In genomic region chr7:101261941-101262546, GRCm38 (mm10) we compare ENCODE assay signal across 20 mouse cellular contexts. TPM values are rescaled to one million over a fixed set of nuclear protein-coding genes. Genes with fewer than 3 reads are reported as not detected.
DNase-seq lines count a peak whose midpoint lies in the region; ATAC-seq and TF ChIP-seq lines count a peak whose summit lies in the region.
"Had no signal": no experiment of that assay in that cellular context is flagged by ENCODE, and none has a peak within 500 bp of the region (broad histone marks: within the 10 kb centered on the region; RNA-seq: fewer than 3 reads in every experiment).

No protein-coding gene starts in this region.

- H3K4me3 ChIP-seq in stomach, embryonic 16.5 days (replicated peaks; ENCODE audit: low read length), result no peak overlapping the region
- no peak overlapping the region for H3K4me3 ChIP-seq in stomach, postnatal 0 days (ENCODE audit: low read depth, low read length)
- H3K4me3 ChIP-seq in intestine, embryonic 15.5 days (replicated peaks), result no peak overlapping the region
- H3K4me3 ChIP-seq in forebrain, embryonic 11.5 days (ENCODE audit: low read depth, low read length), result no peak overlapping the region
- H3K4me3 ChIP-seq: embryonic facial prominence, embryonic 15.5 days; forebrain, embryonic 13.5 days; heart, embryonic 12.5 days; hindbrain, embryonic 10.5 days had no signal

- H3K9ac ChIP-seq in stomach, embryonic 16.5 days (ENCODE audit: low read length), result no peak overlapping the region
- H3K9ac ChIP-seq in stomach, postnatal 0 days (ENCODE audit: low read length), result no peak overlapping the region
- H3K9ac ChIP-seq in intestine, embryonic 15.5 days, result no peak overlapping the region
- H3K9ac ChIP-seq in forebrain, embryonic 11.5 days (ENCODE audit: low read length), result no peak overlapping the region
- H3K9ac ChIP-seq: embryonic facial prominence, embryonic 15.5 days; forebrain, embryonic 13.5 days; forebrain, postnatal 0 days; heart, embryonic 12.5 days; hindbrain, embryonic 14.5 days had no signal

- H3K36me3 ChIP-seq in stomach, embryonic 16.5 days (ENCODE audit: control insufficient read depth, insufficient read depth, low read length), result peaks cover 5% of the 10 kb centered on the region
- H3K36me3 ChIP-seq in stomach, postnatal 0 days (ENCODE audit: control insufficient read depth, insufficient read depth, low read length), result no peaks in the 10 kb centered on the region
- H3K36me3 ChIP-seq in intestine, embryonic 15.5 days, result peaks cover 15% of the 10 kb centered on the region
- H3K36me3 ChIP-seq in forebrain, embryonic 11.5 days (ENCODE audit: control insufficient read depth, insufficient read depth, low read length), result no peaks in the 10 kb centered on the region; the same call in 1 of the 2 replicates

- TF ChIP-seq EP300 in stomach, postnatal 0 days (optimal IDR thresholded peaks at IDR 0.05), result no peak

- TF ChIP-seq CTCF in stomach, postnatal 0 days (IDR thresholded peaks at IDR 0.05; ENCODE audit: low read depth), result no peak

- WGBS in stomach, embryonic 16.5 days, result 75% methylated on average over 4 of the region's 4 CpGs
- WGBS in stomach, postnatal 0 days, result 75% methylated on average over 4 of the region's 4 CpGs
- WGBS in intestine, embryonic 15.5 days, result 77% methylated on average over 4 of the region's 4 CpGs
- WGBS in forebrain, embryonic 11.5 days, result 85% methylated on average over 4 of the region's 4 CpGs

- no peak overlapping the region for H3K27ac ChIP-seq in stomach, embryonic 16.5 days (ENCODE audit: low read length)
- no peak overlapping the region for H3K27ac ChIP-seq in stomach, postnatal 0 days (replicated peaks)
- H3K27ac ChIP-seq in intestine, embryonic 15.5 days, result no peak overlapping the region
- no peak overlapping the region for H3K27ac ChIP-seq in forebrain, embryonic 11.5 days (ENCODE audit: low read depth, low read length)
- H3K27ac ChIP-seq: embryonic facial prominence, embryonic 15.5 days; forebrain, embryonic 13.5 days; hindbrain, embryonic 10.5 days; hindbrain, embryonic 14.5 days had no signal

- no peaks in the 10 kb centered on the region for H3K4me1 ChIP-seq in stomach, embryonic 16.5 days (ENCODE audit: control insufficient read depth, insufficient read depth, low read length)
- no peaks in the 10 kb centered on the region for H3K4me1 ChIP-seq in stomach, postnatal 0 days (replicated peaks; ENCODE audit: control insufficient read depth, insufficient read depth)
- H3K4me1 ChIP-seq in intestine, embryonic 15.5 days (replicated peaks), result no peaks in the 10 kb centered on the region
- H3K4me1 ChIP-seq in forebrain, embryonic 11.5 days (replicated peaks; ENCODE audit: control insufficient read depth, insufficient read depth, low read length), result no peaks in the 10 kb centered on the region
- H3K4me1 ChIP-seq: embryonic facial prominence, embryonic 15.5 days; forebrain, embryonic 13.5 days; hindbrain, embryonic 10.5 days had no signal

- H3K27me3 ChIP-seq in stomach, embryonic 16.5 days (ENCODE audit: control insufficient read depth, insufficient read depth, low read length), result no peaks in the 10 kb centered on the region
- no peaks in the 10 kb centered on the region for H3K27me3 ChIP-seq in stomach, postnatal 0 days (ENCODE audit: control insufficient read depth, insufficient read depth, low read length)
- H3K27me3 ChIP-seq in intestine, embryonic 15.5 days (replicated peaks), result no peaks in the 10 kb centered on the region
- no peaks in the 10 kb centered on the region for H3K27me3 ChIP-seq in forebrain, embryonic 11.5 days (ENCODE audit: control insufficient read depth, insufficient read depth, low read length)
- H3K27me3 ChIP-seq: CH12.LX; embryonic facial prominence, embryonic 15.5 days; forebrain, embryonic 13.5 days; heart, embryonic 12.5 days had no signal

- ATAC-seq in stomach, embryonic 16.5 days (ENCODE audit: insufficient read depth, low FRiP score), result peak; percentile 29; the same call in 1 of the 2 replicates
- ATAC-seq in stomach, postnatal 0 days (ENCODE audit: low FRiP score, low TSS enrichment), result no peak
- no peak for ATAC-seq in intestine, embryonic 15.5 days
- no peak for ATAC-seq in forebrain, embryonic 11.5 days (replicated peaks; ENCODE audit: low FRiP score)
- ATAC-seq: forebrain, embryonic 13.5 days; forebrain, postnatal 0 days; intestine, embryonic 16.5 days had no signal

- DNase-seq in stomach, postnatal 0 days (ENCODE audit: low spot score), result no peak
- DNase-seq in NIH3T3 (ENCODE audit: low read depth), result peak; percentile 77
- DNase-seq in brain, adult 2 months (ENCODE audit: low read depth, low spot score), result peak; percentile 42
- DNase-seq in lung, postnatal 36 days, result no peak
- DNase-seq in forebrain, embryonic 11.5 days (ENCODE audit: low spot score), result no peak
- DNase-seq: adrenal gland, postnatal 14 days; cerebellum, postnatal 14 days; embryo, embryonic 11 days; forebrain, postnatal 0 days; gastrocnemius, postnatal 14 days had no signal

- no peaks in the 10 kb centered on the region for H3K9me3 ChIP-seq in stomach, embryonic 16.5 days (replicated peaks; ENCODE audit: control insufficient read depth, low read length)
- H3K9me3 ChIP-seq in stomach, postnatal 0 days (ENCODE audit: control insufficient read depth, low read length), result no peaks in the 10 kb centered on the region
- H3K9me3 ChIP-seq in intestine, embryonic 15.5 days, result no peaks in the 10 kb centered on the region
- no peaks in the 10 kb centered on the region for H3K9me3 ChIP-seq in forebrain, embryonic 11.5 days (ENCODE audit: control insufficient read depth, low read length)
- H3K9me3 ChIP-seq: embryonic facial prominence, embryonic 15.5 days; forebrain, embryonic 13.5 days; G1E; heart, embryonic 12.5 days; hindbrain, embryonic 10.5 days had no signal

- H3K4me2 ChIP-seq in stomach, embryonic 16.5 days (ENCODE audit: low read depth, low read length), result no peak overlapping the region
- no peak overlapping the region for H3K4me2 ChIP-seq in stomach, postnatal 0 days (replicated peaks; ENCODE audit: low read depth)
- no peak overlapping the region for H3K4me2 ChIP-seq in intestine, embryonic 15.5 days (replicated peaks)
- H3K4me2 ChIP-seq in forebrain, embryonic 11.5 days (ENCODE audit: low read depth, low read length, severe bottlenecking), result no peak overlapping the region
- H3K4me2 ChIP-seq: embryonic facial prominence, embryonic 15.5 days; forebrain, embryonic 13.5 days; heart, embryonic 12.5 days; hindbrain, embryonic 14.5 days had no signal

RNA-seq across cellular contexts. Expression of gene Atg16l2, which starts 40.0 kb away (rescaled TPM):
- 19.6 and 20.0 TPM in 2 replicates for polyA plus RNA-seq in stomach, embryonic 16.5 days (2015; fragmentation: Nextera tagmentation; extraction: Ambion mirVana)
- 6.0 and 7.1 TPM in 2 replicates for polyA plus RNA-seq in stomach, postnatal 0 days (2015; fragmentation: Nextera tagmentation; extraction: Ambion mirVana)
- 14.3 and 16.1 TPM in 2 replicates for polyA plus RNA-seq in intestine, embryonic 15.5 days (2015; fragmentation: Nextera tagmentation; extraction: Ambion mirVana)
- polyA plus RNA-seq in forebrain, embryonic 11.5 days (2014; fragmentation: Nextera tagmentation; extraction: Ambion mirVana), result 15.9 and 16.4 TPM in 2 replicates

RNA-seq across cellular contexts. Expression of gene Stard10, which starts 54.8 kb away (rescaled TPM):
- 95.6 and 106 TPM in 2 replicates for polyA plus RNA-seq in stomach, embryonic 16.5 days (2015; fragmentation: Nextera tagmentation; extraction: Ambion mirVana)
- 132 and 144 TPM in 2 replicates for polyA plus RNA-seq in stomach, postnatal 0 days (2015; fragmentation: Nextera tagmentation; extraction: Ambion mirVana)
- polyA plus RNA-seq in intestine, embryonic 15.5 days (2015; fragmentation: Nextera tagmentation; extraction: Ambion mirVana), result 111 and 125 TPM in 2 replicates
- 6.3 and 8.6 TPM in 2 replicates for polyA plus RNA-seq in forebrain, embryonic 11.5 days (2014; fragmentation: Nextera tagmentation; extraction: Ambion mirVana)

Comparison
In these comparisons a context has a peak if more than half of its experiments do, and no peak if none do; other contexts are left out.
1. DNase-seq: peak in NIH3T3 (single experiment) and brain, adult 2 months (single experiment); none in stomach, postnatal 0 days (single experiment), lung, postnatal 36 days (single experiment) and forebrain, embryonic 11.5 days (single experiment).
2. RNA of gene Stard10, which starts 54.8 kb away (polyA plus RNA-seq): 132 to 144 TPM in stomach, postnatal 0 days, 111 to 125 TPM in intestine, embryonic 15.5 days and 95.6 to 106 TPM in stomach, embryonic 16.5 days; 6.3 to 8.6 TPM in forebrain, embryonic 11.5 days; every median in the first group is over 10 times any median in the second.